Mouse (Mus musculus) testis, adult 2 months (tissue): ENCODE measurements around the gene B4gat1. TPM values are rescaled to one million over a fixed set of nuclear protein-coding genes. Genes with fewer than 3 reads are reported as not detected.

Experiments used
- H3K27ac ChIP-seq: fragments of 200-500 bp; 2 replicates; pipeline ENCODE4 v1.5.1; 2012; ENCODE audit warnings: low read depth, low read length; ENCODE audit not compliant: control insufficient read depth, insufficient read depth
- H3K27me3 ChIP-seq: fragments of 200-500 bp; 2 replicates; pipeline ENCODE4 v1.6.1; 2012; ENCODE audit warnings: mild to moderate bottlenecking, low read length, moderate library complexity; ENCODE audit not compliant: control insufficient read depth, insufficient read depth
- H3K36me3 ChIP-seq: fragments of 200-500 bp; 2 replicates; pipeline ENCODE4 v1.6.1; 2012; ENCODE audit warnings: mild to moderate bottlenecking, low read length; ENCODE audit not compliant: control insufficient read depth, insufficient read depth
- H3K4me1 ChIP-seq: fragments of 200-500 bp; 2 replicates; pipeline ENCODE4 v1.6.1; 2012; ENCODE audit warnings: low read length; ENCODE audit not compliant: control insufficient read depth, insufficient read depth
- H3K4me3 ChIP-seq: fragments of 200-500 bp; 2 replicates; pipeline ENCODE4 v1.5.1; 2012; ENCODE audit warnings: low read depth, mild to moderate bottlenecking, low read length, moderate library complexity, mixed read lengths; ENCODE audit not compliant: control insufficient read depth
- CTCF ChIP-seq: fragments of 200-500 bp; IDR thresholded peaks from 2 replicates; pipeline ENCODE4 v1.5.1; 2012; ENCODE audit warnings: low read depth, mild to moderate bottlenecking, inconsistent platforms, low read length, moderate library complexity; ENCODE audit not compliant: control insufficient read depth, insufficient read depth, insufficient replicate concordance
- POLR2A ChIP-seq: fragments of 200-500 bp; IDR thresholded peaks from 2 replicates; pipeline ENCODE4 v1.6.1; 2012; ENCODE audit warnings: low read depth, mild to moderate bottlenecking, inconsistent platforms, low read length, moderate library complexity; ENCODE audit not compliant: control insufficient read depth
- polyA plus RNA-seq: library from polyadenylated mRNA; depleted of rRNA; stranded (reverse); fragments of >200 nt; gene quantifications from 2 replicates; pipeline ENCODE4 v1.2.3, GENCODE M21; 2012

Gene B4gat1
- polyA plus RNA-seq, 1 experiment: 3.7 TPM

DNA sequence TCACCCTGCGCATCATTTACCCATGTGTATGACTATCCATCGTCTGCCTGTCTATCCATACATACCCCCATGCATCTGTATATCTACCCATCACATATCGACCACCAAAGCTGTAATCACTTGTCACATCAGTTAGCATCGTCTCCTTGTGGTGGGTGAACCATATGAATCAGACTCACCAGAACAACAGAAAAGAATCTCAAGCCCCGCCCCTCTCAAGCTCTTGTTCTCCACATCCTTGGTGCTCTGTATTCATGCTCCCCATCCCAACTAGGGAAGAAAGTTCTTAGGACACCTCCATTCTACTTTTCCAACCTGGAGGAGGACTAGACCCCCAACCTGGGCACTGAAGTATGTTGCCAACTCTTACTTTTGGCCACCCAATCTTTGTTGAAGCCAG is 23.4 kb downstream of the B4gat1 start:
- Histone ChIP-seq H3K36me3 (no peaks in the 10 kb centered on the region), H3K27ac (no peak overlapping the region), H3K4me3 (no peak overlapping the region), H3K27me3 (no peaks in the 10 kb centered on the region), H3K4me1 (peaks cover 5% of the 10 kb centered on the region; the same call in 1 of the 2 replicates)
- no peak for TF ChIP-seq POLR2A
- no peak for TF ChIP-seq CTCF

DNA sequence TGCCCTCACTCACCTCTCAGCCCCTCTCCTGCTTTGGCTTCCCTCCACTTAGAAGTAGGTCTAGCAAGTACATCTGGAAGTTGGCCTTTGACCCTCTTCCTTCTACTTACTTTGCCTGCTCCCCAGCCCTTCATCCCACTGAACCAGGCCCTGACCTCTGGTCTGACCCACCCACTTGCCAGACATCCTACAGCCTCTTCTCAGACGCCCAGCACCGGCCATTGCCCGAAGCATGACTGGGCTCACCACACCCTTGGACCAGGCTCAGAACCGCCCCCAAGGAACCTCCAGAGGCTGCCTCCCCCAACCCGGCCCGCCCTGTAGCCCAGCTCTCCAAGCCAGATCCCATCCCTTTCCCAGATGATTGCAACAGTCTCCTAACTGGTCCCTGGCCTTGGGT is 23.8 kb downstream of the B4gat1 start:
- no peaks in the 10 kb centered on the region for H3K27me3 ChIP-seq
- no peak for TF ChIP-seq CTCF
- TF ChIP-seq POLR2A: no peak
- no peak overlapping the region for H3K4me3 ChIP-seq
- no peak overlapping the region for H3K27ac ChIP-seq
- peaks cover 9% of the 10 kb centered on the region for H3K4me1 ChIP-seq
- H3K36me3 ChIP-seq: no peaks in the 10 kb centered on the region

GRCm38 (mm10) chr19:5065104-5065503 is 26.5 kb downstream of the B4gat1 start:
- Histone ChIP-seq H3K27me3 (no peaks in the 10 kb centered on the region), H3K4me3 (no peak overlapping the region), H3K36me3 (no peaks in the 10 kb centered on the region), H3K4me1 (peaks cover 14% of the 10 kb centered on the region), H3K27ac (no peak overlapping the region)
- TF ChIP-seq POLR2A: no peak
- TF ChIP-seq CTCF: no peak

DNA sequence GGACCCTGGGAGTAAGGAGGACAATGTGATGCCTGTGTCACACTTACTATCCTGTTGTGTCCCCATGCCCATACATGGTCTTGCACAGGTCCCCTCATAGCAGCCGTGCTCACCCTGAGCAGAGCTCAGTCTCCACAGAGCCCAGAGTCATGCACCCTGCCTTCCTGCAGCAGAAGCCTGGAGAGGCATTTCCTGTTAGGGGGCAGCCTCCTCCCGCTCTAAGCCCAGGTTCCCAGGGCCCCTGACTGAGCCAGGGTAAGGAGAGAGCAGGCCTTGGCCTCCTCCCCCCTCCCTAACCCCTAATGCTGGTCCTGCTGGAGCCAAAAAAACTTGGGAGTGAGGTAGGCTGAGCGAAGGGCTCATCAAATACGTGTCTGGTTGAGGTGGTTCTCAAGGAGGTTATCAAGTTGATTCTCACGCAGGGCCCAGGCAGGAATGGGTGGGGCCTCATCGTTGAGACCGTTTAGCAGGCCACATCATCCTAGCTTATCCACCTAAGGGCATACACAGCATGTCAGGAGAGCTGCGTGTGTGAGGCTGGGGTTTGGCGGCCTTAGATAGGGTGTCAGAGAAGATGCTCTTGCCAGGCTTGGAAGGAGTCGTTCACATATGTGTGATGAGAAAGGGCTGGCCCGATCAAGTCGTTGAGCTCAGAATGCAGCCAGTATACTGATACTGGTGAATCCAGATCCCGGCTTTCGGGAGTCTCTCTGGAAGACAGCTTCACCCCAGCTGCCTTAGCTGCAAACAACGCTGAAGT is 28.6 kb downstream of the B4gat1 start:
- peak overlapping the region; percentile 9 for H3K27ac ChIP-seq
- H3K27me3 ChIP-seq: no peaks in the 10 kb centered on the region

GRCm38 (mm10) chr19:5067867-5068569 is 29.4 kb downstream of the B4gat1 start, which contains the start of gene Cd248:
TSS of gene Cd248 (plus strand) at chr19:5068078.
- H3K4me3 ChIP-seq: peak within 1 kb of the TSS; percentile 52
- H3K36me3 ChIP-seq: no peaks in the 10 kb centered on the region
- peak within 1 kb of the TSS; percentile 9 for H3K27ac ChIP-seq
- H3K4me1 ChIP-seq: peaks cover 33% of the 10 kb centered on the region
- no peaks in the 10 kb centered on the region for H3K27me3 ChIP-seq
- TF ChIP-seq CTCF: no peak
- no peak for TF ChIP-seq POLR2A

More for the DNA sequence above, 28.6 kb downstream of the B4gat1 start:
- Histone ChIP-seq H3K4me1 (peaks cover 26% of the 10 kb centered on the region), H3K36me3 (no peaks in the 10 kb centered on the region), H3K4me3 (no peak overlapping the region; the same call in 1 of the 2 replicates)
- TF ChIP-seq POLR2A (no peak), CTCF (no peak)

- H3K36me3 ChIP-seq: no peaks in the 10 kb centered on the region
- H3K27me3 ChIP-seq: no peaks in the 10 kb centered on the region
- H3K27ac ChIP-seq: no peak overlapping the region
- peaks cover 35% of the 10 kb centered on the region for H3K4me1 ChIP-seq
- peak overlapping the region; percentile 52 for H3K4me3 ChIP-seq
- no peak for TF ChIP-seq POLR2A
- TF ChIP-seq CTCF: 0 out of 2 replicates have a peak, but pooled peaks have one; percentile 1
Observed at GRCm38 (mm10) chr19:5068570-5069234, 30.1 kb downstream of the B4gat1 start.

DNA sequence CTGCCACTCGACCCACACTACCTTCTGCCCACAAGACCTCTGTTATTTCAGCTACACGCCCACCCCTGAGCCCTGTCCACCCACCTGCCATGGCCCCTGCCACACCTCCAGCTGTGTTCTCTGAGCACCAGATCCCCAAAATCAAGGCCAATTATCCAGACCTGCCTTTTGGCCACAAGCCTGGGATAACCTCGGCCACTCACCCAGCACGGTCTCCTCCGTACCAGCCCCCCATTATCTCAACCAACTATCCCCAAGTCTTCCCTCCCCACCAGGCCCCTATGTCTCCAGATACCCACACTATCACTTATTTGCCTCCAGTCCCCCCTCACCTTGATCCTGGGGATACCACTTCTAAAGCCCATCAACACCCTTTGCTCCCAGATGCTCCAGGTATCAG is 30.9 kb downstream of the B4gat1 start:
- TF ChIP-seq POLR2A (no peak), CTCF (no peak)
- Histone ChIP-seq H3K27me3 (no peaks in the 10 kb centered on the region), H3K36me3 (no peaks in the 10 kb centered on the region), H3K4me3 (no peak overlapping the region), H3K27ac (no peak overlapping the region), H3K4me1 (peaks cover 35% of the 10 kb centered on the region)
